Mouse (Mus musculus): ENCODE results near the gene Slc9a8. TPM values are rescaled to one million over a fixed set of nuclear protein-coding genes. Genes with fewer than 3 reads are reported as not detected.
A peak's percentile ranks its signal among the peaks of the same experiment; 100 is the strongest.

Slc9a8 gene
- total RNA-seq, 2 experiments from 2014 or later, result 31.2 to 32.9 TPM

DNA sequence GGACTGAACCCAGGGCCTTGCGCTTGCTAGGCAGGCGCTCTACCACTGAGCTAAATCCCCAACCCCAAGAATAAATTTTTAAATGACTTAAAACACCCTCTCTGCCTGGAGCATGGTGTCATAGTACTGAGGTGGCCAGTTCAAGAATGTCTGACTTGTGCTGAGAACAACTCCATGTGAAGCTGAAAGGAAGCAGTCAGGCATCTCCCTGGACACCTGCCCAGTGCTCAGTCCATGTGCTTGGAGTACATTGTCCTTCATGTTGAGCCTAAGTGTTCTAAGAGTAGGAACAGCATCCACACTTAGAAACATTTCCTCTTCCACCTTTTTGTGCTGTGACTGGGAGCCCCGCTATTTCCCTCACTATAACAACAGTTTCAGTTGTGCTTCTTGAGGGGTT lies 17.9 kb downstream of the Slc9a8 start:
- no peak for DNase-seq (ENCODE audit: low spot score in 2 of 2)
- intact Hi-C loops (cut with DNase I), result no loop called here

DNA sequence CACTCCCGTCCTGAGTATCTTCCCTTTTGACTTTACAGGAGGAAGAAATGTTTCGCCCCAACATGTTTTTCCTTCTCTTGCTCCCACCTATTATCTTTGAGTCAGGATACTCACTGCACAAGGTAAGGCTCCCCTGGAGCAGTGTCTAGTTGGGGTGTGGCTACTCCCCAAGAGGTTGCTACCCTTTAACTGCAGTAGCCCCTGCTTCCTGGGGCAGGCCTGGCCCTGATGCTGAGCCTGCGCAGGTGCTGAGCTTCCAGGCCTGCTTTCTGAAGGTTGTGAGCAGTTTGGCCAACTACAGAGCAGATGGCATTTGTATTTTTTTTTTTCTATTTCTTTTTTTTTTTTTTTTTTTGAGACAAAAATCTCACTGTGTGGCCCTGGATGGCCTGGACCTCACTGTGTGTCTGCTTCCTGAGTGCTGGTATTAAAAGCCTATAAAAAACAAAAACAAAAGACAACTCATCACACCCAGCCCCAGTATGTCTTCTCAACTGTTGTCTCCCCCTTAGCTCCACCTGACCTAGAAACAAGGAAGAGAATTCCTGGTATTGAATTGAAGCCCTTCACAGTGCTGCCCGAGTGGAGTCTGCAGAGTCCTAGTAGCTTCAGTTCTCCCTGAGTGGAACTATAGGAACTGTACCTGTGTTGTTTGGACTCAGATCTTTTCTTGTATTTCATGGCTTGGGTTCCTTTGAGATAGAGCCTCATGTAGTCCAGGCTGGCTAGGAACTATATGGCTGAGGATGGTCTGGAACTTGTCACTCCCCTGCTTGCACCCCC lies 22.1 kb downstream of the Slc9a8 start:
- DNase-seq (ENCODE audit: low spot score in 2 of 2), result no peak
- intact Hi-C loops (cut with DNase I), result no loop called here

- intact Hi-C loops (cut with DNase I), result no loop called here
- DNase-seq (ENCODE audit: low spot score in 2 of 2), result no peak
Observed at GRCm38 (mm10) chr2:167445911-167446780, 24.6 kb downstream of the Slc9a8 start.

DNA sequence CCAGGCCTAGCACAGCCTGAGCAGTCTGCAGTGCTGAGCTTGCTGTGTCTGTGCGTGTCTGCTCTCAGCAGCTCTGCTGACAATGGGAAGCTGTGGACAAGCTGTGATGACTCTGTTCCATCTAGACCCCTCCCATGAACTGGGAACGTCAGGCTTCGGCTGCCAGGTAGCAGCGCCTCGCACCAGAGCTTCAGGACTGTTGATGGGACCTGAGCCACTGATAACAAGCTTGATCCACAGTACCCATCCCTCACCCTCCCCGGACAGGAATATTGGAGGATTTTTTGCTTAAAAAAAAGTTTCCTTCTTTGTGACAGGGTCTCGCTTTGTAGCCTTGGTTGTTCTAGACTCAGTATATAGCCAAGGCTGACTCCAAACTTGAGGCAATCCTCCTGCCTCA lies 25.7 kb downstream of the Slc9a8 start:
- intact Hi-C loops (cut with DNase I), result no loop called here
- DNase-seq (ENCODE audit: low spot score in 2 of 2), result no peak

- DNase-seq (ENCODE audit: low spot score in 2 of 2), result no peak
- intact Hi-C loops (cut with DNase I), result no loop called here
Observed at GRCm38 (mm10) chr2:167447629-167448028, 26.1 kb downstream of the Slc9a8 start.

DNA sequence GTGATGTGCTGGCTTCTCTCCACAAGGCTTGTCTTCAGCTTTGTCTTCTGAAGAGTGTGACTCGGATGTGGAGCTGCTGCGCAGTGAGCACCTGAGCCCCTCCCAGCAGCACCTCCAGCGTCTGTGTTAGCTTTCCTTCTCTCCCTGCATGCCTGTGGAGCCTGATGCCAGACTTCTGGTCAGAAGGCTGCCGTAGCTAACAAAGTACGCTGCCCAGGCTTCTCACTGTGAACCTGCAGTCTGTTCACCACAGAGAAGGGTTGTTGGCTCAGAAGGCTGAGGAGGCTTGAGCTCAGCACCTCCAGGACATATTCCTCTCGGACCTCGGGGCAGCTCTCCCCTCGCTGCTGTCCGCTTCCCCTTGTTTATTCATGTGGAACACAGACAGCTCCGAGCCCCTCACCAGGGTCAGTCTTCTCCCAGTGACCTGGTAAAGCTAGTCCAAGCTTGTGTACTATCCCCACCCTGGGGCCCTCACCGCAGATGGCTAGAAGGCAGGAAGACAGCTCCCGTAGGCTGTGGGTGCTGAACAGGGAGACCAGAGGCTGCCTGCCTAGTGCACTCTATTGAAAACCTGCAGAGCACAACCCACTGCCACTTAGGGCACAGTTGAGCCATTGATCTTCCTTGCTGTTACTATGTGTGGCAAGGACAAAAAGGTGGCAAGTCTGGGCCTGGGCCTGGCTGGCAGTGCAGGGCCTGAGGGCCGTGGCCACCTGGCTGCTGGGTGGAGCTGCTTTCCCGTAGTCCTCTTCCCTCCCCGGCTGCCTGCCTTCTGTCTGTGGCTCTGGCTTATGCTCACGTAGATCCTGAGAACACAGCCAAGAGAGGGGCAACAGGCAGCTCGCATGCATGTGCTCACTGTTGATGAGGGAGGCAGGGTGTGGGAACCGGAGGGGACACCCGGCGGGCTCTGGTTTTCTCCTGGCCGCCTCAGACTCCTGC lies 28.1 kb downstream of the Slc9a8 start:
- no peak for DNase-seq (ENCODE audit: low spot score in 2 of 2)
- intact Hi-C loops (cut with DNase I), result no loop called here

GRCm38 (mm10) chr2:167450647-167451046 lies 29.1 kb downstream of the Slc9a8 start:
- no peak for DNase-seq (ENCODE audit: low spot score in 2 of 2)
- intact Hi-C loops (cut with DNase I), result no loop called here

GRCm38 (mm10) chr2:167453814-167454213 lies 32.3 kb downstream of the Slc9a8 start:
- DNase-seq (ENCODE audit: low spot score in 2 of 2), result peak in 1 of 2 experiments; percentile 49
- intact Hi-C loops (cut with DNase I), result no loop called here

- DNase-seq (ENCODE audit: low spot score in 2 of 2), result no peak
- intact Hi-C loops (cut with DNase I), result no loop called here
Observed at GRCm38 (mm10) chr2:167456361-167457020, 35.0 kb downstream of the Slc9a8 start.

GRCm38 (mm10) chr2:167457213-167457612 lies 35.7 kb downstream of the Slc9a8 start:
- intact Hi-C loops (cut with DNase I), result no loop called here
- no peak for DNase-seq (ENCODE audit: low spot score in 2 of 2)

GRCm38 (mm10) chr2:167458548-167458947 lies 37.0 kb downstream of the Slc9a8 start:
- intact Hi-C loops (cut with DNase I), result no loop called here

DNA sequence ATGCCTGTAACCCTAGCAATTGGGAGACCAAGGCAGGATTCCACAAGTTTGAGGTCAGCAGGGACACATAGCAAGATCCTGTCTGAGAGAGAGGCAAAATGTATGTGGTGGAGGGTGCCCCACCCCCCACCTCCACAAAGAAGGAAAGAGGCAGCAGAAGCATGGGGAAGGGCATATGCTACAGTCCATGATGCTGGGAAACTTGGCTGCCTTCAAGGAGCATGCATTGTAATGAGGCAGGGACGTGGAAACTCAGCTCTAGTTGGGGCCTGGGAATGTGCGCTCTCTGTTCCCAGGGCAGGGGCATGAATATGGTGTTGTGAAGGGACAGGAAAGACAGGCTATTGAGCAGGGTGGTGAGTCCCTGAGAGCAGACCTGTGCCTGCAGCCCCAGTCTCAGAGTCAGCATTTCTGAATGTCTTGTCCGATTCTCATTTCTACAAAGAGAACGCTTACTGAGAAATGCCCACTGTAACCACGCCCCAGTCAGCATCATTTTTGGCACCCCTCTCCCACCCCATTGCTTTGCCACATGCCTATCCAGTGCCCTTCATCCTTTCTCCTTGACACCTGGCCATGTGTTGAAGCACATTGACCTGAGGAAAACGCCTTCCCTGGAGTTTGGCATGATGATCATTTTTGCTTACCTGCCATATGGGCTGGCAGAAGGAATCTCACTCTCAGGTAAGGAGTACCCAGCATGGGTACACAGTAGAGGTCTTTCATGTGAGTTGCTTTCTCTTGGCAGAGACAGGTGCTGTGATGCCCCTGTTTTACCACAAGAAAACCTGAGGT lies 37.8 kb downstream of the Slc9a8 start:
- DNase-seq (ENCODE audit: low spot score in 2 of 2), result no peak
- intact Hi-C loops (cut with DNase I), result no loop called here

More at GRCm38 (mm10) chr2:167458548-167458947, 37.0 kb downstream of the Slc9a8 start:
- DNase-seq (ENCODE audit: low spot score in 2 of 2), result no peak

GRCm38 (mm10) chr2:167462954-167463353 lies 41.4 kb downstream of the Slc9a8 start:
- intact Hi-C loops (cut with DNase I), result no loop called here
- no peak for DNase-seq (ENCODE audit: low spot score in 2 of 2)

- no peak for DNase-seq (ENCODE audit: low spot score in 2 of 2)
- intact Hi-C loops (cut with DNase I), result no loop called here
Observed at GRCm38 (mm10) chr2:167463802-167464201, 42.3 kb downstream of the Slc9a8 start.

DNA sequence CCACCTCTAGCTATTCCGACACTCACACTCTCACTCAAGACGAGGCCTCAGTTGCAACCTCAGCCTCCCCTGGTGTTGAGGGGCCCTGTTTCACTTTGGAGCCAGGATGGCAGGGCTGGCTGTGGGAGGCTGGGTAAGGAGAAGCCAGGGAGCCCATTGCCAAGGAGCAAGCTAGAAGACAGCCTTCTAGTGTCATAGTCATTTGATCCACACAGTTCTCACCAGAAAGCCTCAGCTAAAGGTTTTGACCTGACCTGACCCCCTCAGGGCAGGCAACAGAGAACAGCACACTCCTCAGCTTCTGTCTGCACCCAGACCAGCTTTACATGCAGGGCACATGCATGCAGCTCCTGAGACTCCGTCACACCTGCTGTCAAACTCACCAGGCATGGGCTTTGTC lies 44.4 kb downstream of the Slc9a8 start:
- no peak for DNase-seq (ENCODE audit: low spot score in 2 of 2)
- intact Hi-C loops (cut with DNase I), result no loop called here

GRCm38 (mm10) chr2:167467214-167467613 lies 45.7 kb downstream of the Slc9a8 start:
- intact Hi-C loops (cut with DNase I), result no loop called here
- DNase-seq (ENCODE audit: low spot score in 2 of 2), result no peak

DNA sequence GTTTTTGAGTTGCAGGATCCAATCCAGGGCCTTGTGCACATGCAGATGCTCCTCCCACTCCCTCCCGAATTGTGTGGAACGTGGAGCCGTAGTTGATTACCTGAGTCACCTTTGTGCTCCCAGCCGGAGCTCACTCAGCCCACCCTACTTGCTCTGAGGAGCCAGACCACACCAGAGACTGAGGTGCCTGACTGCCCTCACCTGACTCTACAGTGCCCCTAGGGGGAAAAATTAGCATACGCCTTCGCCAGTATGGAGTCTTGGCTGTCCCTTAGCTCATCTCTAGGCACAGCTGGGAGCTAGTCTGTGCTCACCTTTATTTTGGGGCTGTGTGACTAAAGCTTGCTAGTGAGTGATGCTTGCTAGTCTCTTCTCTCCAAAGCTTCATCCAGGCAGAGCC lies 46.9 kb downstream of the Slc9a8 start:
- intact Hi-C loops (cut with DNase I), result no loop called here
- no peak for DNase-seq (ENCODE audit: low spot score in 2 of 2)

DNA sequence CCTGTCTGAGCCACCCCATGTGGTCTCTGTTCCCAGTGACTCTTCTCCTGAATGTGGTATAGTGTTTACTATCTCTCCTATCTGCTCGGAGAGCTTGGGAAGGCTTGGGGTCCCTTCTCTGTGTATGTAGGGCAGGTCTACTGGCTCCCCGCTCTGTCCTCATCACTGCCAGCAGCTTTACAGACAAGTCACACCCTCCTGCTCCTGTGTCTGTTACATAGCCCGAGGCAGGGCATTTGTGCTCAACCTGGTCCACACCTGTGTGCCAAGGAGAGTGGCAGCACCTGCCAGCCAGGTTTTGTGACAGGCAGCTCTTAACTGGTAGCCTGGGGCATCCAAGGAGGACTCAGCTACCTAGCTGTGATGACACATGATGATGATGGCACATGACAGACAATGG lies 49.1 kb downstream of the Slc9a8 start:
- intact Hi-C loops (cut with DNase I), result no loop called here
- DNase-seq (ENCODE audit: low spot score in 2 of 2), result no peak
